Comparison of ENCODE assay signal across 9 mouse cellular contexts in genomic region chr11:102053847-102054246, GRCm38 (mm10). TPM values are rescaled to one million over a fixed set of nuclear protein-coding genes. Genes with fewer than 3 reads are reported as not detected.
A peak's percentile ranks its signal among the peaks of the same experiment; 100 is the strongest.
DNase-seq lines count a peak whose midpoint lies in the region; ATAC-seq and TF ChIP-seq lines count a peak whose summit lies in the region.
"Had no signal": no experiment of that assay in that cellular context is flagged by ENCODE, and none has a peak within 500 bp of the region (broad histone marks: within the 10 kb centered on the region; RNA-seq: fewer than 3 reads in every experiment).

No protein-coding gene starts in this region.

- in situ Hi-C loops in ES-E14 (cut with MboI; ENCODE audit: low sequenced_read_pairs in 2 of 2, unreplicated experiment in 2 of 2): no loop called here

- no peak overlapping the region for H3K27ac ChIP-seq in kidney, embryonic 15.5 days
- no peak overlapping the region for H3K27ac ChIP-seq in ES-E14 (ENCODE audit: insufficient read depth, low read depth, low read length, poor library complexity, severe bottlenecking)
- H3K27ac ChIP-seq in olfactory bulb, adult 2 months (ENCODE audit: insufficient read depth, low read depth, low read length): no peak overlapping the region

- no peak for TF ChIP-seq POLR2A in olfactory bulb, adult 2 months (IDR thresholded peaks at IDR 0.05; ENCODE audit: insufficient read depth, low read depth, low read length)

- H3K36me3 ChIP-seq in kidney, embryonic 15.5 days: 0 out of 2 replicates have a peak, but pooled peaks cover 2% of the 10 kb centered on the region
- H3K36me3 ChIP-seq in ES-E14 (ENCODE audit: control insufficient read depth, insufficient read depth, low read length, poor library complexity, severe bottlenecking): no peaks in the 10 kb centered on the region

- DNase-seq in kidney, adult 18-20 months: peak; percentile 61
- peak; percentile 68 for DNase-seq in ES-E14 (ENCODE audit: low read depth, low spot score)
- peak; percentile 66 for DNase-seq in adrenal gland, postnatal 25 days
- peak; percentile 26 for DNase-seq in embryo, embryonic 11.5 days (ENCODE audit: low read depth, low spot score)
- DNase-seq in layer of hippocampus, postnatal 10 days (ENCODE audit: low spot score in 2 of 2): peak; percentile 66 to 70
- DNase-seq in urinary bladder, adult 2 months (ENCODE audit: low spot score): no peak

- peak; percentile 32; the same call in 1 of the 2 replicates for TF ChIP-seq CTCF in olfactory bulb, adult 2 months (IDR thresholded peaks at IDR 0.05; ENCODE audit: insufficient read depth, low read depth, low read length)

- no peaks in the 10 kb centered on the region for H3K9me3 ChIP-seq in kidney, embryonic 15.5 days (replicated peaks)
- no peaks in the 10 kb centered on the region for H3K9me3 ChIP-seq in ES-E14 (ENCODE audit: control insufficient read depth, insufficient read depth, low read depth, low read length)

- no peak overlapping the region for H3K9ac ChIP-seq in kidney, embryonic 15.5 days
- no peak overlapping the region for H3K9ac ChIP-seq in ES-E14 (ENCODE audit: insufficient read depth, low read depth, low read length, poor library complexity, severe bottlenecking)

- ATAC-seq in kidney, embryonic 15.5 days (replicated peaks; ENCODE audit: low FRiP score): no peak

- H3K4me1 ChIP-seq in kidney, embryonic 15.5 days: peaks cover 35% of the 10 kb centered on the region
- H3K4me1 ChIP-seq in ES-E14 (ENCODE audit: control insufficient read depth in 2 of 2, insufficient read depth in 2 of 2, low read length in 2 of 2, poor library complexity in 1 of 2): peaks cover 2 to 7% of the 10 kb centered on the region in 2 experiments; a peak in 1 of 4 replicates
- peaks cover 10% of the 10 kb centered on the region for H3K4me1 ChIP-seq in olfactory bulb, adult 2 months (ENCODE audit: control insufficient read depth, insufficient read depth, low read length)

- no peaks in the 10 kb centered on the region for H3K27me3 ChIP-seq in kidney, embryonic 15.5 days

- no peak overlapping the region for H3K4me2 ChIP-seq in kidney, embryonic 15.5 days

- no peak overlapping the region for H3K4me3 ChIP-seq in kidney, embryonic 15.5 days (replicated peaks)
- no peak overlapping the region for H3K4me3 ChIP-seq in ES-E14 (ENCODE audit: insufficient read depth in 1 of 2, low read depth in 1 of 2, low read length in 2 of 2, poor library complexity in 1 of 2, severe bottlenecking in 1 of 2)
- no peak overlapping the region for H3K4me3 ChIP-seq in olfactory bulb, adult 2 months (ENCODE audit: insufficient read depth, low read depth, low read length)

- 28% methylated on average over 9 of the region's 9 CpGs for WGBS in kidney, embryonic 15.5 days
- 18% methylated on average over 9 of the region's 9 CpGs for WGBS in olfactory bulb, adult 2 months

TF ChIP-seq in ES-E14, 5 proteins besides CTCF, POLR2A, EP300 and RAD21:
- TF ChIP-seq CHD2 (IDR thresholded peaks at IDR 0.05; ENCODE audit: low read depth, low read length): no peak
- no peak for TF ChIP-seq ZC3H11A (IDR thresholded peaks at IDR 0.05; ENCODE audit: borderline replicate concordance, low read depth, low read length)
- TF ChIP-seq HCFC1 (IDR thresholded peaks at IDR 0.05; ENCODE audit: borderline replicate concordance, insufficient read depth, low read length): no peak
- no peak for TF ChIP-seq MAFK (IDR thresholded peaks at IDR 0.05; ENCODE audit: insufficient read depth, low read depth, low read length)
- no peak for TF ChIP-seq ZNF384 (IDR thresholded peaks at IDR 0.05; ENCODE audit: low read depth, low read length)

RNA-seq across cellular contexts. Expression of gene Cd300lg, which starts 12.5 kb away (rescaled TPM):
- 0.82 and 1.1 TPM in 2 replicates for polyA plus RNA-seq in kidney, embryonic 15.5 days (2015; fragmentation: Nextera tagmentation; extraction: Ambion mirVana)
- not detected in 2 replicates for total RNA-seq in ES-E14 (2012; rRNA removed)
- total RNA-seq in adrenal gland, postnatal 25 days (2021): 36.8 and 46.2 TPM in 2 replicates
- total RNA-seq in layer of hippocampus, postnatal 10 days (2021): under 1 TPM in 1 of 2 experiments, not detected in 1; 0.14 TPM
- polyA plus RNA-seq in olfactory bulb, adult 2 months (2012; ENCODE audit: insufficient read depth, insufficient read length, low replicate concordance, missing spikeins): not detected in 2 replicates
- polyA plus RNA-seq in urinary bladder, adult 2 months (2012; rRNA removed): 15.3 and 19.8 TPM in 2 replicates

RNA-seq across cellular contexts. Expression of gene Mpp3, which starts 25.6 kb away (rescaled TPM):
- polyA plus RNA-seq in kidney, embryonic 15.5 days (2015; fragmentation: Nextera tagmentation; extraction: Ambion mirVana): 7.8 and 11.0 TPM in 2 replicates
- 5.2 and 7.5 TPM in 2 replicates for total RNA-seq in ES-E14 (2012; rRNA removed)
- 10.4 and 12.6 TPM in 2 replicates for total RNA-seq in adrenal gland, postnatal 25 days (2021)
- total RNA-seq in layer of hippocampus, postnatal 10 days (2021): 10 to 100 TPM; 70.1 to 79.5 TPM
- not detected in 2 replicates for polyA plus RNA-seq in olfactory bulb, adult 2 months (2012; ENCODE audit: insufficient read depth, insufficient read length, low replicate concordance, missing spikeins)
- 1.2 and 1.4 TPM in 2 replicates for polyA plus RNA-seq in urinary bladder, adult 2 months (2012; rRNA removed)

RNA-seq across cellular contexts. Expression of gene Mpp2, which starts 34.5 kb away (rescaled TPM):
- 14.0 and 14.2 TPM in 2 replicates for polyA plus RNA-seq in kidney, embryonic 15.5 days (2015; fragmentation: Nextera tagmentation; extraction: Ambion mirVana)
- 0.94 and 1.2 TPM in 2 replicates for total RNA-seq in ES-E14 (2012; rRNA removed)
- total RNA-seq in adrenal gland, postnatal 25 days (2021): 8.7 and 11.8 TPM in 2 replicates
- 100 to 1,000 TPM; 103 to 110 TPM for total RNA-seq in layer of hippocampus, postnatal 10 days (2021)
- not detected in 2 replicates for polyA plus RNA-seq in olfactory bulb, adult 2 months (2012; ENCODE audit: insufficient read depth, insufficient read length, low replicate concordance, missing spikeins)
- polyA plus RNA-seq in urinary bladder, adult 2 months (2012; rRNA removed): 18.9 and 21.0 TPM in 2 replicates

RNA-seq across cellular contexts. Expression of gene Ppy, which starts 47.3 kb away (rescaled TPM):
- not detected in 2 replicates for polyA plus RNA-seq in kidney, embryonic 15.5 days (2015; fragmentation: Nextera tagmentation; extraction: Ambion mirVana)
- not detected in 2 replicates for total RNA-seq in ES-E14 (2012; rRNA removed)
- total RNA-seq in adrenal gland, postnatal 25 days (2021): not detected in 2 replicates
- total RNA-seq in layer of hippocampus, postnatal 10 days (2021): not detected
- polyA plus RNA-seq in olfactory bulb, adult 2 months (2012; ENCODE audit: insufficient read depth, insufficient read length, low replicate concordance, missing spikeins): not detected in 2 replicates
- polyA plus RNA-seq in urinary bladder, adult 2 months (2012; rRNA removed): 0.19 and 0.51 TPM in 2 replicates
- polyA plus RNA-seq: heart, embryonic 16.5 days had no signal

RNA-seq across cellular contexts. Expression of gene Pyy, which starts 53.8 kb away (rescaled TPM):
- 3.6 TPM in 1 of 2 replicates, not detected in the other for polyA plus RNA-seq in kidney, embryonic 15.5 days (2015; fragmentation: Nextera tagmentation; extraction: Ambion mirVana)
- total RNA-seq in ES-E14 (2012; rRNA removed): 0.49 and 2.1 TPM in 2 replicates
- not detected in 2 replicates for total RNA-seq in adrenal gland, postnatal 25 days (2021)
- not detected for total RNA-seq in layer of hippocampus, postnatal 10 days (2021)
- polyA plus RNA-seq in olfactory bulb, adult 2 months (2012; ENCODE audit: insufficient read depth, insufficient read length, low replicate concordance, missing spikeins): not detected in 2 replicates
- polyA plus RNA-seq in urinary bladder, adult 2 months (2012; rRNA removed): not detected in 2 replicates
- polyA plus RNA-seq: heart, embryonic 16.5 days had no signal

Comparison
In these comparisons a context has a peak if more than half of its experiments do, and no peak if none do; other contexts are left out.
1. RNA of gene Cd300lg, which starts 12.5 kb away (total RNA-seq): 36.8 to 46.2 TPM in adrenal gland, postnatal 25 days; 0.14 TPM in layer of hippocampus, postnatal 10 days and not detected in ES-E14; every median in the first group is over 10 times any median in the second.